Mouse (Mus musculus) NIH3T3 (cell line): ENCODE measurements around the gene Spg11.
"Not testable (repeated sequence)": the region's sequence is repeated elsewhere in the genome, so short reads cannot be mapped to it uniquely, and the experiment has no call there.

Experiments used
- DNase-seq: peaks from one replicate; pipeline ENCODE4 v3.0.0-alpha.2; 2012; ENCODE audit warnings: low read depth

The Spg11 gene

GRCm38 (mm10) chr2:122065200-122065969 is 52.8 kb downstream of the Spg11 start:
- DNase-seq, result no peak

GRCm38 (mm10) chr2:122059365-122060115 is 58.6 kb downstream of the Spg11 start:
- no peak for DNase-seq

- no peak for DNase-seq
Observed at GRCm38 (mm10) chr2:122043926-122044325, 74.3 kb downstream of the Spg11 start.

- DNase-seq, result no peak
Observed at GRCm38 (mm10) chr2:122036064-122036463, 82.1 kb downstream of the Spg11 start.

GRCm38 (mm10) chr2:122031970-122032369 is 86.2 kb downstream of the Spg11 start:
- DNase-seq, result no peak

- DNase-seq, result peak; percentile 52
Observed at GRCm38 (mm10) chr2:122028756-122029700, 89.2 kb downstream of the Spg11 start.

GRCm38 (mm10) chr2:122027862-122028755 is 90.1 kb downstream of the Spg11 start, which contains the start of gene Eif3j1:
Gene Eif3j1, plus strand, starts transcription at chr2:122028546.
- DNase-seq, result peak; percentile 91

GRCm38 (mm10) chr2:122027091-122027490 is 91.1 kb downstream of the Spg11 start:
- DNase-seq, result not testable (repeated sequence)

- peak; percentile 18 for DNase-seq
Observed at GRCm38 (mm10) chr2:122022284-122022683, 95.9 kb downstream of the Spg11 start.

- DNase-seq, result no peak
Observed at GRCm38 (mm10) chr2:122018705-122019104, 99.5 kb downstream of the Spg11 start.

- DNase-seq, result no peak
Observed at GRCm38 (mm10) chr2:122011441-122011840, 106.7 kb downstream of the Spg11 start.

GRCm38 (mm10) chr2:122008832-122009231 is 109.4 kb downstream of the Spg11 start:
- no peak for DNase-seq
